Mouse (Mus musculus) yolk sac, embryonic 10.5 days (tissue): ENCODE results near the gene Cd79a.
A peak's percentile ranks its signal among the peaks of the same experiment; 100 is the strongest.
"Not testable (repeated sequence)": the region's sequence is repeated elsewhere in the genome, so short reads cannot be mapped to it uniquely, and the experiment has no call there.

Experiments used
- DNase-seq: peaks from one replicate; pipeline ENCODE4 v3.0.0-alpha.2; 2017; ENCODE audit warnings: low spot score

Gene Cd79a

DNA sequence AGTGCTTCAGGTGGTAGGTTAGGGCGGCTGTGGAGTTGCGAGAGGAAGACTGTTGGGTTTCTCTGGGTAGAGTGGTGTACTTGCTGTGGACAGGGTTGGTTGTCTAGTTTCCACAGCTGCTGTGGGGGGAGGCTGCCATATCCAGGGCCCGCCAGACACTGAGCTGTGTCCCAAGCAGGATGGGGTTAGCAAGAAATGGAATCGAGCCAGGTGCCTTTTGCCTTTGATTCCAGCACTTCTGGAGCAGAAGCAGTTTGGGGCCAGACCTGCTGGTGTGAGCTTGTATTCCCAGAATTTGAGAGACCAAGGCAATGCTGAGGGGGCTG, 10.9 kb upstream of the Cd79a start:
- no peak for DNase-seq

DNA sequence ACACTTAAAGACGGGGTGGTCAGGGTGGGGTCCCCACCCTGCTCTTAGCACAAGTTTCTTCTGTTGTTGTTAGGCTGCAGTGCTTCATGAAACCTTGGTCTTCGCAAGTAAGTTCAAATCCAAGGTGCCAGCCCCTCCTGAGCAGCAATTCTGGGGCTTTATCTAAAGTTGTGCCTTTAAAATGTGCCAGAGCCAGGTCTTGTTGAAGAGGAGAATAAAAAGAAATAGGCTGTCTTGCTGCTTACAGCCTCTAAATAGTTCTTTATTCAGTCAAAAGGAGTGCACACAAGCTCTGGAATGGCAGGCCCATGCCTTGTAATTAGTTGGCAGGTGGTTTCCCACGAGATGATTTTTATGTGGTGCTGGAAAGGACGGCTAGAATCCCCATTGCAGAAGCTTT, 10.1 kb upstream of the Cd79a start:
- no peak for DNase-seq

DNA sequence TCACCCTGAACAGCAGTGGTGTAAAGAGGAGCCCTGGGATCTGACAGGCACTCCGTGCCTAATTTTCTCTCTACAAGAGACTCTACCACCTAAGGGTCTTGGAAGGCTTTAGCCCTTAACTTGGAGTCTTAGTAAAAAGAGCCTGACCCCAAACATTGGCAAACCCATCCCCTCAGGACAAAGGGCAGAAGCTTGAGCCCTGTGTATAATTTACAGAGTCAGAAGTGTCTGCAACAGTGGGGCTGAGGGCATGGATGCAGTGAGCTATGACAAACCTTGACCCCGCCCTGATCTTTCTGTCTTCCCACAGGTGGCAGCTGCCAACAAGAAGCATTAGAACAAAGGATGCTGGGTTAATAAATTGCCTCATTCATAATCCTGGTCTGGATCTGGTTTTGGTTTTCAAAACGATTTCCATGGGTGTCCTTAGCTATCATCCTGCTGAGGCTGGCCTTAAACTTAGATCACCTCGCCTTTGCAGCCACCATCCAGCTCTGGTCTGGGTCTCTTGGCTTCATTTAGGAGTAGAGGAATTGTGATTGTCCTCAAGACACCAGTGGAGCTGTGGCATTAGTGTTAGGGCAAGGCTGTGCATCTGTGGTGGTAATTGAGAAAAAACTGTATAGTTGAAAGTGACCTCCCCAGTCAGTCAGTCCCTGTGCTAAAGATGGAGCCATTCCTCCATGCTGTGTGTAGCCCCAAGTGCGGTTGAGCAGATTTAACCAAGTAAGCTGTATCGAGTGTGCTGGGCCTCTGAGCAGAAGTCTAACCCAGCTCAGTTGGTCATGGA, 7.6 kb upstream of the Cd79a start:
- DNase-seq, result peak; percentile 28

DNA sequence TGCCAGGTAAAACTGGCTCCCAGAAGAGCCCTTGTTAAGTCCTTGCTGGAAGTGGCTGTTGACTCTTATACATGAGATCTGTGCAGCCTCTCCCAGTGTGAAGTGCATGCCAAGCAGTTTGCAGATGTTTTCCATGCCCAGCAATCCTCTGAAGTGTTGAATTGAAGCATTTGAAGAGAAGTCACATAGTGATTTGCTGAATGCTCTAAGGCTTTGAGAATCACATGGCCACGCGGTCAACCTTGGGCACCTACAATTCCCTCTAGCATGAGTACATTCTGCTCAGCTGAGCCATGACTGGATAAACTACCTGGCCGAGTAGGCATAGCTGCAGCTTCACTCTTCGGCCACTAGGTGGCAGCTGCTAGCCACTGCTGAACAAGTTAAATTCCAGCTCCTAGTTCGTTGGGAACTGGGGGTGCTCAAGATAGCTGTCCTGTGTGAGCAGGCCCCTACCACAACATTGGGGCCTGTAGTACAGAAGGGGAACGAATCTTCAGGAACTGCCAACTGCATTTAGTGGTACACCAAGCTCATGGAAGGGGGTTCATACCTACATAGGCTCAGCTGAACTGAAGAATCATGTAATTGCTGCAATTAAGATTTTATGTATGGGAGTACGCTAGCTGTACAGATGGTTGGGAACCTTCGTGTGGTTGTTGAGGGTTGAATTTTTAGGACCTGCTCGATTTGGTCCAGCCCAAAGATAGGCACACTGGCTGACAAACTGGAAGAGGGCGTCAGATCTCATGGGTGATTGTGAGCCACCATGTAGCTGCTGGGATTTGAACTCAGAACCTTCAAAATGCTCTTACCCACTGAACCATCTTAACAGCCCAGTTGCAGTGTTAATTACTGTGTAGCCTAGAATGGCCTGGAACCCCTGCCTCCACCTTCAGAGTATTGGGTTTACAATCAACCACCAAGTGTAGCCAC, 6.6 kb upstream of the Cd79a start:
- DNase-seq, result peak; percentile 79

DNA sequence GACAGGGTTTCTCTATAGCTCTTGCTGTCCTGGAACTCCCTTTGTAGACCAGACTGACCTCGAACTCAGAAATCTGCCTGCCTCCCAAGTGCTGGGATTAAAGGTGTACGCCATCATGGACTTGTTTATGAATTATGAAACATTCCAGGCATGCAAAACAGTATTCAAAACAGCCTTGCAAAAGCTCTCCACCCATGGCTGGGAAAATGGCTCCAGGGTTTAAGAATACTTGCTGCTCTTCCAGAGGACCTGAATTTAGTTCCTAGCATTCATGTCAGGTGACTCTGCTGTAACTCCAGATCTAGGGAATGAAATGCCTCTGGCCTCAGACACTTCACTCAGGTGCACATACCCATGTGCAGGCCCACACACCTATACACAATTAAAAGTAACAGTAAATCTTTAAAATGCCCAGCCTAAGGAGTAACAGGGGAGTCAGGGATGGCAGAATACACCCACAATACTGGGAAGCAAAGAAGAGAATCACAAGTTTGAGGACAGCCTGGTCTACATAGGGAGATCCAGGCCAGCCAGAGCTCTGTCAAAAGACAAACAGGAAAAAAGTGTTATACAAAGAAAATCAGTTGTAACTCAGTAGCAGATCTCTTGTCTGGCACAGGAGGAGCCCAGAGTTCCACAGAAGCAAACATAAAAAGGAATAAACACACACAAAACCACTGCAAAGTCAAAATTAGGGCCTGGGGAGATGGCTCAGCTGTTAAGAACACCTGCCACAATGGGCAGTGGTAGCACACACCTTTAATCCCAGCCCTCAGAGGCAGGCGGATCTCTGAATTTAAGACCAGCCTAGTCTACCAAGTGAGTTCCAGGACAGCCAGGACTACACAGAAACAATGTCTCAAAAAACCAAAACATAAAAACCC, 5.7 kb upstream of the Cd79a start:
- no peak for DNase-seq

DNA sequence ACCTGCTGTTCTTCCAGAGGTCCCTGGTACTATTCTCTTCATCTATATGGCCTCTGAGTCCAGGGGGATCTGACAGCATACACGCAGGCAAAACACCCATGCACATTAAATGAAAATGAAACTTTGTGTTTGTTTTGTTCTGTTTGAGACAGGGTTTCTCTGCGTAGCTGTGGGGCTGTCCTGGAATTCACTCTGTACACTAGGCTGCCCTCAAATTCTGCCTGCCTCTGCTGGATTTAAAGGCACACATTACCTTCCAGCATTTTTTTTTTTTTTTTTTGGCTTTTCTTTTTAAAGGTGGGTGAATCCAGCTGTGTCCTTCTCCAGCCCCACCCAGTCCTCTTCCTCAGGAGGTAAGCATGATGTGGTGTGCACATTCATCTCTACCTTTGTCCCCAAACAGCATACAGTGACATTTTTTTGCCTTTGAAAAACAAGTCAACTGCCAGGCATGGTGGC, 5.0 kb upstream of the Cd79a start:
- DNase-seq, result no peak

DNA sequence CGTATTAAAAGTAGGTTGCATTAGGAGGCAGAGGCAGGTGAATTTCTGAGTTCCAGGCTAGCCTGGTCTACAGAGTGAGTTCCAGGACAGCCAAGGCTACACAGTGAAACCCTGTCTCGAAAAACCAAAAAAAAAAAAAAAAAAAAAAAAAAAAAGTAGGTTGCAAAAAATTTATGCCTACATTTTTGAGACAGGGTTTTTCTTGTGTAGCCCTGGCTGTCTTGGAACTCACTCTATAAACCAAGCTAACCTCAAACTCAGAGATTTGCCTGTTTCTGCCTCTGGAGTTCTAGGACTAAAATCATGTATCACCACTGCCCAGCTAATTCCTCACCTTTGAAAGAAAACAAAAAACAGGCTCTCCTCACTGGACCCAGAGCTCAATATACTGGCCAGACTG, 1.4 kb upstream of the Cd79a start:
- DNase-seq, result not testable (repeated sequence)

DNA sequence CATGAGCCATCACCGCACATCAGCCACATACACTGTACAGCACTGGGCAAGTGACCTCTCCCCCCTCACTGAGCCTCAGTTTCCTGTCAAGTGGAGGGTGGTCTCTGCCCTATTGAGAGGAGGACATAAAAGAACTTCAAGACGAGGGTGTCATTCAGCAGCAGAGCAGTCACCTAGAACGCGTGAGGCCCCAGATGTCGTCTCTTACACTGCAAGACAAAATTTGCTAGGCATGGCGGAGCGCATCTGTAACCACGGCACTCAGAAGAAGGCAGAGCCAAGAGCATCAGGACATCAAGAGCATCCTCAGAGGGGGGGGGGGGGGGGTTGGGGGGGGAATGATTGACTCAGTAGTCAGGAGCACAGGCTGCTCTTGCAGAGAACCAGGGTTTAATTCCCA, 912 bp upstream of the Cd79a start:
- DNase-seq, result no peak

DNA sequence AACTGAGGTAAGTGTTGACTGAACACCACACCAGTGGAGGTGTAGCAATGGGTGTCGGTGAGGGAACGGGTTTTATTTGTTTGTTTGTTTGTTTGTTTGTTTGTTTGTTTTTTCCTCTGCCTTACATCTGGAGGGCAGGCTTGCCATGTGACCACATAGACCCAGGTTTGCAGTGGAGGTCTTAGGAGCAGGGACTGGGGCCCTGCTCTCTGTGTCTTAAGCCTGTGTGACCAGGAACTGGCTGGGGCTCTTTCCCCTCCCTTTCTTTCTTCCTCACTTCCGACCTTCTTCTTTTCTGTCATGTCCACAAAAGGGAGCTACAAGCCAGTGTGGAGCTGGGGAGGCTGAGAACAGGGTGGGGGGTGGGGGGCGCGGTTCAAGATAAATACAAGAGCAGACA, 778 bp downstream of the Cd79a start:
- no peak for DNase-seq

DNA sequence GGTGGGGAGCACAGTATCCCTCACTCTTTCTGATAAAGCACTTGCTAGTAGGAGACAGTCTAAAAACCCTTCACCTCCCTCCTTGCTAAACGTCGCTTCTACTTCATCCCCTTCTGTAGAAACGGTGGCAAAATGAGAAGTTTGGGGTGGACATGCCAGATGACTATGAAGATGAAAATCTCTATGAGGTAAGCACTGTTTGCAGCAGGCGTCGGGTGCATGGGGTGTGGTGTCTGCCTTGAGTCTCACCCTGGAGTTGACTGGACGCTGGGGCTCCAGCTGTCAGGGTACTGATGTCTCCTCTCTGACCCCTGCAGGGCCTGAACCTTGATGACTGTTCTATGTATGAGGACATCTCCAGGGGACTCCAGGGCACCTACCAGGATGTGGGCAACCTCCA, 3.9 kb downstream of the Cd79a start:
- no peak for DNase-seq

DNA sequence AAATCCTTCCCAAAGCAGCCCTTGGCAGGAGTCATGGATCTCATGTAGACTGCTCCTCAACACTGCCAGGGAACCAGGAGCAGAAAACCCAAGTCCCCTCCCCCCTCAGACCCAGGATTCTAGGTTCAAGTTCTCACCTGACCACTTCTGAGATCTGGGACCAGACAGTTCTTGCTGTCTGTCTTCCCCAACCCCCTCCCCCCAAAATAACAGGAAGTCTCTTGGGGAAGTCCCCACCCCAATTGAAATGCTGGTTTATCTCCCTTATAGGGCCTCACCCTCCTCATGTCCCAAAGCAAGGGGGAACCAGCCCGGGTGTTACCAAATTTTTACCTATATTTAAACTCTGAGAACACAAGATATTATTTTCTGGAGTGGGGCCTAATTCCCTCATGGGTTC, 4.7 kb downstream of the Cd79a start:
- DNase-seq, result no peak

DNA sequence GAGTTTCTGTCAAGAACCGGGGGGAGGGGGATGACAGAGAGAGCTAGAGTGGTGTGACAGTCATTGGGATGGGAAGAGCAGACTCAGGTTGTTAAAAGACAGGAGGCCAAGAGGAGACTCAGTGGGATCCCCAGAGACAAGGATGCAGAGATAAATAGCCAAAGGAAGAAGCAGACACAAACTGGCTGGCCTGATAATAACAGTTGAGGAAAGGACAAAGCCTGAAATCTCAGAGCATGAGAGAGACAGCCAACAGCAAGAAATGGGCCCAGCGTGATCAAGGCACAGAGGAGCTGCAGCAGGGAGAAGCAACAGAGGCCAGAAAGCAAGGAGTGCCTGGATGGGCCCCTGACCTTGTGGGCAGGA, 5.1 kb downstream of the Cd79a start:
- DNase-seq, result no peak

DNA sequence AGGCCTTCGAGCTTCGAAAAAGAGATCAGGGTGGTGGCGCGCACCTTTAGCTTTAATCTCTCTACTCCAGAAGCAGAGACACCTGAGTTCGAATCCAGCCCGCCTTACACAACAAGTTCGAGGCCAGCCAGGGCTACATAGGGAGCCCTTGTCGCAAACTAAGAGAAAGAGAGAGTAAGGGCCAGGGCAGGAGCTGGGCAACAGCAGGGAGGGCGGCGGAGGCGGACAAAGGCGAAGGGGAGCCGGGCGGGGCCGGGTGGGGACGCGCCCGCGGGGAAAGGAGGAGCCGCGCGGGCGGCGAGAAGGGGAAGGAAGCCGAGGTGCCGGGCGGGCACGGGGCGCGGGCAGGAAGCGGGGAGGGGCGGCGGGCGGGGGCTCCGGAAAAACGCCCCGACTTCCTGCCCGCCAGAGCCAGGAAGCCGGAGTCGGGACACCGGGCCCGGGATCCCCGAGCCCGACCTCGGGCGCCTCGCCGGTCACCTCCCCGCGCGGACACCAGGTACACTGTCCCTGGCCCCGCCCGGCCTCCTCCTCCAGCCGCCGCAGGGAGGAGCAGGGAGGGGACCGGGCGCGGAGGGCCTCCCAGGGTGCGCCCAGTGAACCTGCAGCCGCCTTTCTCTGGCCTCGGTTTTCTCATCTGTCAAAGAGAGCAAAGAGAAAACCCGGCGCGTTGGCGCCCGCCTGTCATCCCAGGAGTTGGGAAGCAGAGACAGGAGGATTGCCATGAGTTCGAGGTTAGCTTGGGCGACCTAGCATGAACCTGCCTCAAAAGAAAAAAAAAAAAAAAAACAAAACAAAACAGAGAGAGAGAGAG, 5.7 kb downstream of the Cd79a start, which contains the start of gene Arhgef1:
Arhgef1 (plus strand) TSS at position 283 of the 814 bp plus-strand sequence.
- DNase-seq, result peak; percentile 71

DNA sequence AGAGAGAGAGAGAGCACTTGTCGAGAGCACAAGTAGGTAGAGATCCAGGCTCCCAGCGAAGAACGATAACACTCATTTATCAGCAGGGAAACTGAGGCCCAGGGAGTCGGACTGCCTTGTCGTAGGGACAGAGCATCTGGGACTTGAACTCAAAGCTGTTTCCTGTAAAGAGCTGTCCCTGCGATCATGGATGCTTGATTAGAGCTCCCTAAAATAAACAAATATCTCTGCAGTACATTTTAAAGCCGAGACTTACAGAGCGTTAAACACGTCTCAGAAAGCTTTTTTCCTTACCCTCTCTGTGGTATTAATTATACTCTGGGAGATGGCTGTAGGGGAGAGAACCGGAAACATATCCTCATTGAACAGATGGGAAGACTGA, 6.3 kb downstream of the Cd79a start:
- no peak for DNase-seq

DNA sequence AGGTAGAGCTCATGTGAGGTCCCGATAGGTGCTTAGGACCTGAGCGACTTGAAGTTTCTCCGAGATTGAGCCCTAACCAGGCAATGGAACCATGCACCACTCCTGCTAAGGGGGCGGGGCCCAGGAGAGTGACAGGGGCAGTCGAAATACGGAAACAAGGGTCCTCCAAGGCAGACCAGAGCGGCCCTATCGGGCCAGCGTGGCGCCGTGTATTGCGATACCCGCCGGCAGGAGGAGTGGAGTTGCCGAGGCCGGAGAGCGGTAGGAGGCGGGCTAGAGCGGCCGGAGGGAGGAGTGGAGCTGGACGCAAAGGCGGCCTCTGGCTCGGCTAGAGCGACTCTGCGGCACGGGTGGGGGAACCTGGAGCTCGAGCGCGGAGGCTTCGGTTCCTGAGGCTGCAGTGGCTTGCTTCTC, 6.9 kb downstream of the Cd79a start:
- peak; percentile 97 for DNase-seq

DNA sequence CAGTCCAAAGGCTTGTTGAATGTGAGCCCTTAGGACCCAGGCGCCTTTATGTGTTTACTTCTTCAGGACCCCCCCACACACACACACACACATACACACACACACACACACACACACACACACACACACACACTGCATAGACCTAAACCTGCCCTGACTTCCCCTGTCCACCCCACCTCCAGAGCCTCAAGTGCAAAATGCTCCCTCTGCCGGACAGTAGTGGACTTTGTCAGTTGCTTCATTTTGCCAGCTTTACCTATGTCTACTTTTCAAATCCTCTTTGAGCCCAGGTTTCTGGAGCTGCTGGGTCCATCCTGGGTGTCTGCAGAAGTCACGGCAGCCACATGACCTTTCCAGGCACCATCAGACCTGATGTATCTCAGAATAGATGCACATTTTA, 7.8 kb downstream of the Cd79a start:
- DNase-seq, result peak; percentile 68

DNA sequence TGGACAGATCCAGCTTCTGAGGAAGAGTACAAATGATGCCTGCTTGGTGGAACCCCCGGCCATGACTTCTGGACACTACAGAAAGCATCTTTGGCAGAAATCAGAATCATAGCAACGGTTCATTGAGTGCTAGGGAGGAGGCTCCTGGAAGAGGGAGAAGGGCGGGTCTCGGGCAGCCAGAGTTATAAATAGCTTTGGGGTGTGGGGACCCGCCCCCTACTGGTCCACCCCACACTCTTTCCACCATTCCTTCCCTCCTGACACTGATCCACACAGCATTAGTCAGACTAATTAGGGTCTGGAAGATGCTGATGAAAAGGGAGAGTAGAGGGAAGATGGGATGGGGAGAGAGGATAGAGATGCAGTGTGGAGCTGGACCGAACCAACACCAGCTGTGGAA, 9.4 kb downstream of the Cd79a start:
- DNase-seq, result no peak

DNA sequence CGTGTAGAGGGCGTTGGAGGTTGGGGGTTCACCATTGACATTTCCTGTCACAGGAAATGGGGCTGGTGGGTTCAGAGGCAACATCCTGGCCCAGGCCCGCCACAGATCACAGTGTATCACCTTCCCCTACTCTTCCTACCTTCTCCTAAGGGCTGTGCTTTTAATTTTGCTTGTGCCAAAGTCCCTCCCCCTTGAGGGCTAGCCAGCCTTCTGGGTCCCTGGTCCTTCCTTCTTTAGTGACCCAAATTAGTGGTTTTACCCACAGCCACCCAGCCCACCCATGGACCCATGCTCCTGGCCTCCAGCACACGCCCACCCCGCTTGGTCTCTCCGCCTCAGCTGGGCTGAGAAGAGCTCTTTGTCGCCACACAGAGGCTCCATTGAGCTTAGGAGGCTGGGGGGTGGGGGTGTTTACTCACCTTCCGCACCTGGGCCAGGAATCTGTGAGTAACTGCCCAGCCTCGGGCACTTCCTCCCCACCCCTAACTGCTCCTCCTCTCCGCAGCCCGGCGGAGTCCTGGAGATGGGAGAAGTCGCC, 10.1 kb downstream of the Cd79a start:
- no peak for DNase-seq

DNA sequence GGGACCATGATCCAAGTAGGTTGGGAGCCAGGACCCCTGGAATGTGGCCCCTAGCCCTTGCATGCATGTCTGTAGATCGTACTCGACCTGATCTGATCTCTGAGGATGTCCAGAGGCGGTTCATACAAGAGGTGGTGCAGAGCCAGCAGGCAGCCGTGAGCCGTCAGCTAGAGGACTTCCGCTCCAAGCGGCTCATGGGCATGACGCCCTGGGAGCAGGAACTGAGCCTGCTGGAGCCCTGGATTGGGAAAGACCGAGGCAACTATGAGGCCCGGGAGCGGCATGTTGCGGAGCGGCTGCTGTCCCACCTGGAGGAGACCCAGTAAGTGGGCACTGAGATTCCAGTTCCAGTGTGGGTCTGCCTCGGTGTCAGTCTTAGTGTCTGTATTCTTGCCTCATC, 15.3 kb downstream of the Cd79a start:
- no peak for DNase-seq

DNA sequence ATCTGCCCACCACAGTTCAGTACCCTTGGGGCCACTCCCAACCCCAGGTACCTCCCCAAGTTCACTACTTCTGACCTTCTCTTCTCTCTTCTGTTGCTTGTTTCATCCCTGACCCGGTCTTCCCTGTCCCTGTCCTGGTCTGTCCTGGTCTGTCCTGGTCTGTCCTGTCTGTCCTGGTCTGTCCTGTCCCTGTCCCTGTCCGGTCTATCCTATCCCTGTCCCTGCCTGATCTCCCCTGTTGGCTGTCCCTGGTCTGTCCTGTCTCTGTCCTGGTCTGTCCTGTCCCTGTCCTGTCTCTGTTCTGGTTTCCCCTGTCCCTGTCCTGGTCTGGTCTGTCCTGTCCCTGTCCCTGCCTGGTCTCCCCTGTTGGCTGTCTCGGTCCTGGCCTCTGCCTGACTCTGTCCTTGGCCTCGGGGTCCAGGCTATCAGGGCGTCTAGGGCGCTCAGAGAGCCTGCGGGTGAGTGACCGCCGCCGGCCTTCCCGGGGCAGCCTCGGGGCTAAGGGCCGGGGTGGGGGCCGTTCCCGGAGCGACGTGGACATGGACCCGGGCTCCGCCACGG, 21.7 kb downstream of the Cd79a start:
- DNase-seq, result no peak

DNA sequence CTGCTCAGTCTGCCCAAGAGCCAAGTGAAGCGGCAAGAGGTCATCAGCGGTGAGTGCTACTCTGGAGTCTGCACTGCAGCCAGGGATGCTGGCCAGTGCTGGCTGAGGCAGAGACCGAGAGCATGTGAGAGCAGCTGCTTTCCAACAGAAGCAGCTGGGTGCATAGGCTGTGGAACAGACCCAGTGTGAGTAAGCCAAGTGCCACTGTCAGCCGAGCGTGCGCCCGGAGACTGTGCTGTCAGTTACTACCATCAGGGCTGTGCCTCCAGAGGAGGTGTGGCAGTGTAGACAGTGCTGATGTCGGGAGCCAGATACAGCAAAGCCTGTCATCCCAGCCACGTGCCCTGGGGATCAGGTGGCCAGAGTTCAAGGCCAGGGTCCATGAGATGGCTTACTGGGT, 22.5 kb downstream of the Cd79a start:
- no peak for DNase-seq
